8 mouse cellular contexts compared by ENCODE assay signal in genomic region chr5:5380731-5381718, GRCm38 (mm10). TPM values are rescaled to one million over a fixed set of nuclear protein-coding genes. Genes with fewer than 3 reads are reported as not detected.
DNase-seq lines count a peak whose midpoint lies in the region; ATAC-seq and TF ChIP-seq lines count a peak whose summit lies in the region.

No protein-coding gene starts in this region.

- ATAC-seq in embryonic facial prominence, embryonic 12.5 days (ENCODE audit: insufficient number of reproducible peaks, insufficient read depth, low FRiP score, low TSS enrichment): no peak
- no peak for ATAC-seq in heart, postnatal 0 days (ENCODE audit: insufficient read depth, low read depth)

- WGBS in kidney, adult 2 months: 7% methylated on average over 23 of the region's 23 CpGs
- 3% methylated on average over 23 of the region's 23 CpGs for WGBS in embryonic facial prominence, embryonic 12.5 days
- 5% methylated on average over 23 of the region's 23 CpGs for WGBS in heart, postnatal 0 days
- WGBS in lung, adult 2 months: 2% methylated on average over 23 of the region's 23 CpGs

- peaks cover 1% of the 10 kb centered on the region; the same call in 1 of the 2 replicates for H3K27me3 ChIP-seq in kidney, adult 2 months (replicated peaks; ENCODE audit: control insufficient read depth, insufficient read depth, low read length)
- no peaks in the 10 kb centered on the region for H3K27me3 ChIP-seq in embryonic facial prominence, embryonic 12.5 days
- no peaks in the 10 kb centered on the region for H3K27me3 ChIP-seq in heart, postnatal 0 days (ENCODE audit: control insufficient read depth, insufficient read depth, low read length)

- no peaks in the 10 kb centered on the region for H3K36me3 ChIP-seq in kidney, adult 2 months (ENCODE audit: control insufficient read depth, insufficient read depth, low read length)
- no peaks in the 10 kb centered on the region for H3K36me3 ChIP-seq in embryonic facial prominence, embryonic 12.5 days
- no peaks in the 10 kb centered on the region for H3K36me3 ChIP-seq in heart, postnatal 0 days (replicated peaks; ENCODE audit: control insufficient read depth, insufficient read depth, low read length)

- H3K4me3 ChIP-seq in kidney, adult 2 months (ENCODE audit: insufficient read depth, low read depth, low read length): peak overlapping the region; percentile 88
- H3K4me3 ChIP-seq in embryonic facial prominence, embryonic 12.5 days: peak overlapping the region; percentile 61
- peak overlapping the region; percentile 89 for H3K4me3 ChIP-seq in heart, postnatal 0 days (ENCODE audit: low read depth, low read length)
- peak overlapping the region; percentile 74 for H3K4me3 ChIP-seq in lung, adult 2 months (replicated peaks; ENCODE audit: extremely low read depth, low read depth, low read length)

- peak overlapping the region; percentile 62 for H3K4me2 ChIP-seq in embryonic facial prominence, embryonic 12.5 days (replicated peaks)
- H3K4me2 ChIP-seq in heart, postnatal 0 days (ENCODE audit: low read depth, low read length): peak overlapping the region; percentile 68

- no peak for TF ChIP-seq POLR2A in kidney, adult 2 months (IDR thresholded peaks at IDR 0.05; ENCODE audit: low read depth, low read length)
- no peak for TF ChIP-seq POLR2A in lung, adult 2 months (IDR thresholded peaks at IDR 0.05; ENCODE audit: borderline replicate concordance, extremely low read depth, low read depth, low read length)

- H3K9me3 ChIP-seq in embryonic facial prominence, embryonic 12.5 days: no peaks in the 10 kb centered on the region
- H3K9me3 ChIP-seq in heart, postnatal 0 days (replicated peaks; ENCODE audit: control insufficient read depth, low read length): no peaks in the 10 kb centered on the region

- H3K4me1 ChIP-seq in kidney, adult 2 months (ENCODE audit: control insufficient read depth, insufficient read depth, low read length): no peaks in the 10 kb centered on the region; the same call in 1 of the 2 replicates
- peaks cover 19% of the 10 kb centered on the region; the same call in 1 of the 2 replicates for H3K4me1 ChIP-seq in embryonic facial prominence, embryonic 12.5 days
- peaks cover 19% of the 10 kb centered on the region for H3K4me1 ChIP-seq in heart, postnatal 0 days (ENCODE audit: control insufficient read depth, insufficient read depth)
- H3K4me1 ChIP-seq in lung, adult 2 months (ENCODE audit: control insufficient read depth, insufficient read depth, low read length): peaks cover 11% of the 10 kb centered on the region

- TF ChIP-seq EP300 in heart, postnatal 0 days (IDR thresholded peaks at IDR 0.05; ENCODE audit: low read depth): no peak

- H3K27ac ChIP-seq in kidney, adult 2 months (ENCODE audit: insufficient read depth, low read depth, low read length): no peak overlapping the region
- peak overlapping the region; percentile 94 for H3K27ac ChIP-seq in embryonic facial prominence, embryonic 12.5 days
- H3K27ac ChIP-seq in heart, postnatal 0 days (ENCODE audit: low read depth): peak overlapping the region; percentile 87

- H3K9ac ChIP-seq in embryonic facial prominence, embryonic 12.5 days: peak overlapping the region; percentile 94
- peak overlapping the region; percentile 80 for H3K9ac ChIP-seq in heart, postnatal 0 days (replicated peaks; ENCODE audit: low read depth, low read length)

- TF ChIP-seq CTCF in kidney, adult 2 months (conservative IDR thresholded peaks at IDR 0.05; ENCODE audit: insufficient read depth, insufficient read length, low read depth, low read length): no peak
- TF ChIP-seq CTCF in heart, postnatal 0 days (IDR thresholded peaks at IDR 0.05; ENCODE audit: low read depth): no peak
- TF ChIP-seq CTCF in lung, adult 2 months (IDR thresholded peaks at IDR 0.05; ENCODE audit: insufficient read depth, low read length): no peak

- DNase-seq in kidney, adult 2 months: peak; percentile 36
- no peak for DNase-seq in kidney, adult 18-20 months
- DNase-seq in heart, postnatal 0 days (ENCODE audit: low spot score): peak; percentile 19
- no peak for DNase-seq in lung, adult 2 months
- peak; percentile 28 for DNase-seq in retina, postnatal 1 day
- DNase-seq in thymus, postnatal 36 days: no peak
- no peak for DNase-seq in spleen, postnatal 36 days (ENCODE audit: low spot score in 2 of 2)

RNA-seq across cellular contexts. Expression of gene Cdk14, which starts 39.1 kb away (rescaled TPM):
- polyA plus RNA-seq in kidney, adult 2 months (2012; rRNA removed): 2.2 and 2.6 TPM in 2 replicates
- polyA plus RNA-seq in embryonic facial prominence, embryonic 12.5 days (2016; fragmentation: Nextera tagmentation; extraction: Ambion mirVana): 36.1 and 37.9 TPM in 2 replicates
- 8.6 and 17.5 TPM in 2 replicates for total RNA-seq in heart, postnatal 0 days (2014; rRNA removed; ENCODE audit: low replicate concordance)
- polyA plus RNA-seq in heart, postnatal 0 days (2015; fragmentation: Nextera tagmentation; extraction: Ambion mirVana): 5.8 and 6.0 TPM in 2 replicates
- 12.5 and 19.0 TPM in 2 replicates for polyA plus RNA-seq in lung, adult 2 months (2012; rRNA removed)

Comparison
In these comparisons a context has a peak if more than half of its experiments do, and no peak if none do; other contexts are left out.
1. DNase-seq: peak in kidney, adult 2 months (single experiment), heart, postnatal 0 days (single experiment) and retina, postnatal 1 day (single experiment); none in kidney, adult 18-20 months (single experiment), lung, adult 2 months (single experiment), thymus, postnatal 36 days (0 of 2) and spleen, postnatal 36 days (0 of 2).
2. Peak in every context shown above with its lines, with median percentiles within 50 percentile points of each other: H3K4me3 ChIP-seq.